Mouse (Mus musculus): ENCODE data around the gene BC034090.

The BC034090 gene

DNA sequence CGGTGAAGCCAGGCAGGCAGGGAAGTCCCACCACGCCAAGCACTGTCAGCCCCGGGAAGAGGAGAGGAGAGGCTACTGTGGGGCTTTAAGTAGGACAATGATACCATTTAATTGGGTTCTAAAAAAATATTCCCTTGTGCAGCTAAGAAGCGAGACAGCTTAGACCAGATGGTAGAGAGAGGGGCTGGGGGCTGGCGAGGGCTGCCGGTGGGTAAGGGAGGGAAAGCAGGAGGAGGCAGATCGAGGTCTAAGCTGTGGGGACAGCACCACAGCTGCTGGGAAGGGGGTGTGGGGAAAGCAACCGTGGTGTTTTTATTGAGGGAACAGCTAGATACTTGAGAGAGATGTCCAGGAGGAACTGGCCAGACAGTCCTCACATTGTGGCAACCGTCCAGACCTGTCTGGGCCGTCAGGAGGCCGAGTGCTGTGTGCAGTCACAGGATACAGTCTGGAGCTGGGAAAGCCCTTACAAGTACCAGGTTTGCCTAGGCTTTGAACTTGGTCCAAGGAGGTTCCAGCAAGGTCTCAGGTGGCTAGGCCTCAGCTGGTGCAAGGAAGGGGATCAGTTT is 22.1 kb downstream of the BC034090 start:
- in situ Hi-C loops (cut with MboI; ENCODE audit: unreplicated experiment in 2 of 2) = loop anchor here (5.0 to 25.0 kb wide), 6 partner anchors 60 to 610 kb away; partner anchors contain the start of gene Cacna1e (in 1 of the 2)

DNA sequence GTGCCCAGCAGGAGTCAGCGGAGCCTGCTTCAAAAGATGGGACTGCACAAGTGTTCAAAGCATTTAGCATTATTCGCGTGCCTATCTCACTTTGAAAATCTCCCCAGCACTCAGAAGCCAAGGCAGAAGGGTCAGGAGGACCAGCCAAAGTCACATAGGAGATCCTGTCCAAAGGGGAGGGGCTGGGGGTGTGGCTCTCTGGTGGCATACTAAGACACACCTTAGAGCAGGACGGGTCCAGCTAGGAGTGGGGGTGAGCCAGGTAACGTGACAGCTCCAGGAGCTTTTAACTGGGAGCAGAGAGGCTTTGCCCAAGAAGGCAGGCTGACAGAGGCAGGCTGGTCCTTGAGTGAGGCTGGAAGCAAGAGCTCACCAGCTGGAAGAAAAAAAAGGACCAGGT is 25.3 kb downstream of the BC034090 start:
- in situ Hi-C loops (cut with MboI; ENCODE audit: unreplicated experiment in 2 of 2) = loop anchor here (5.0 to 25.0 kb wide), 5 partner anchors 77 to 607 kb away; no protein-coding TSS in a partner anchor

- in situ Hi-C loops (cut with MboI; ENCODE audit: unreplicated experiment in 2 of 2) = loop anchor here (5.0 to 25.0 kb wide), 5 partner anchors 76 to 606 kb away; no protein-coding TSS in a partner anchor
Observed at GRCm38 (mm10) chr1:155217865-155218541, 26.2 kb downstream of the BC034090 start.

DNA sequence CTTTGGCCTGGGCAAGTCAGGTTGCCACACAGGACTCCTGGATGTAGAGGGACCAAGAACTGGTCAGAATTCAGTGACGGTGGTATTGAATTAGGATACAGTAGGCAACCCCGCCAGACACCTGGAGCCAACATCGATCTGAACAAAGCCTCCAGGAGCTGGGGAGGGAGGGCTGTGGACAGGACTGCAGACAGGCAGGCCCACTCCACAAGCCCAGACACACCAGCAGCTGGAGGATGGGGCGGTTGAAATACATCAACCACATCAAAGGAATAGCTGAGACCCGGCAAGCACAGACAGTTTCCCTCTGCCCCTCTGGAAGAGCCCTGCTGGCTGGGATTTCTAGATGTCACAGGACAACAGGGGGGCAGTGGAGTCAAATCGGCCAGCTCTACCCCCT is 27.4 kb downstream of the BC034090 start:
- in situ Hi-C loops (cut with MboI; ENCODE audit: unreplicated experiment in 2 of 2) = loop anchor here (5.0 to 25.0 kb wide), 5 partner anchors 75 to 605 kb away; no protein-coding TSS in a partner anchor

GRCm38 (mm10) chr1:155216313-155216712 is 27.9 kb downstream of the BC034090 start:
- in situ Hi-C loops (cut with MboI; ENCODE audit: unreplicated experiment in 2 of 2) = loop anchor here (5.0 to 25.0 kb wide), 5 partner anchors 74 to 604 kb away; no protein-coding TSS in a partner anchor

DNA sequence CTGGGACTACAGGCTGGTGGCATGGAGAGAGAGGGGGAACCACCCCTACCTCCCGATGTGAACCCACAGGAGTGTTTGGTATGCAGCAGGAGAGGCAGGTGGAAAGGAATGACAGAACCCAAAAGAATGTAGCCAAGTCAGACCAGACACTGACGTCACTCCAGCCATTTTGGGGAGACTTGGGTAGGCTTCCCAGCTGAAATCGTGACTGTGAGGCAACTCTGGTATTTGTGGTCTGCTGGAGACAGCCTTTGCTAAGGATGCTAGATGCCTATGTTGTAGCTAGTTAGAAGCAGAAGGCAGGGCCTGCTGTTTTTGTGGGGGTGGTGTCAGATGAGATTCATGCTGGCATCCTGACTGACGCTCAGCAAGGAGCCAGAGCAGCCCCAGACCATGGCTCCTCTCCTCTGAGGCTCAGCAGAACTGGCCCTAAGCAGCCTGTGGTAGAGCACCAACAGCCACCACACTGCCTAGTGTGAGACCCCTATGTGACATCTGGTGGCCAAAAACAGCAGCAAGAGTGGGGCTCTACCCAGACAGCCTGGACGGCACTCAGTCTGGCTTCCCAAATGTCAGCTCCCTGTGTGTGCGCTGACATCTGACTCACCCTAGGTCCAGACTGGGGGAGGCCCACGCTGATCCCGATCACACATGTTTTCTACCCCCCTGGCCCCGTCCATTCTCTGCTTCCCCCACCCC is 29.0 kb downstream of the BC034090 start:
- in situ Hi-C loops (cut with MboI; ENCODE audit: unreplicated experiment in 2 of 2) = loop anchor here (5.0 to 25.0 kb wide), 5 partner anchors 73 to 603 kb away; no protein-coding TSS in a partner anchor

DNA sequence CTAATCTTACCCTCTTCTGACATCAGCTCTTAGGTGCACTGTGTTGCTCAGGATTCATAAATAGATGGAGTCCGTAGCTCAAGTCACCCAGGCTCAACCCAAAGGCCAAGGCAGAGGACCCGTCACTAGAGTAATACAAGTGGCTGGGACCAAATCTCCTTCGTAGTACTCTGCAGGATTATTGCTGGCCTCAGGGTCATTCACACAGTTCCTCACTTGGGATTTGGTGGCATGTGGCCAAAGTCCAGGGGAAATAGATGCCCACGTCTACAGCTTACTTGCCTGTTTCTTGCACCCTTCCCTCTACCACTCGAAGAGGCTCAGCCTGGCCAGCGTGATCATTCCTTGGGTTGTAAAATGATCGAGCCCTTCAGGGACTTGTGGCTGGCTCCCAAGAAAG is 30.3 kb downstream of the BC034090 start:
- in situ Hi-C loops (cut with MboI; ENCODE audit: unreplicated experiment in 2 of 2) = loop anchor here in 1 of 2 experiments (25.0 kb wide), 1 partner anchor 602 kb away; no protein-coding TSS in a partner anchor

DNA sequence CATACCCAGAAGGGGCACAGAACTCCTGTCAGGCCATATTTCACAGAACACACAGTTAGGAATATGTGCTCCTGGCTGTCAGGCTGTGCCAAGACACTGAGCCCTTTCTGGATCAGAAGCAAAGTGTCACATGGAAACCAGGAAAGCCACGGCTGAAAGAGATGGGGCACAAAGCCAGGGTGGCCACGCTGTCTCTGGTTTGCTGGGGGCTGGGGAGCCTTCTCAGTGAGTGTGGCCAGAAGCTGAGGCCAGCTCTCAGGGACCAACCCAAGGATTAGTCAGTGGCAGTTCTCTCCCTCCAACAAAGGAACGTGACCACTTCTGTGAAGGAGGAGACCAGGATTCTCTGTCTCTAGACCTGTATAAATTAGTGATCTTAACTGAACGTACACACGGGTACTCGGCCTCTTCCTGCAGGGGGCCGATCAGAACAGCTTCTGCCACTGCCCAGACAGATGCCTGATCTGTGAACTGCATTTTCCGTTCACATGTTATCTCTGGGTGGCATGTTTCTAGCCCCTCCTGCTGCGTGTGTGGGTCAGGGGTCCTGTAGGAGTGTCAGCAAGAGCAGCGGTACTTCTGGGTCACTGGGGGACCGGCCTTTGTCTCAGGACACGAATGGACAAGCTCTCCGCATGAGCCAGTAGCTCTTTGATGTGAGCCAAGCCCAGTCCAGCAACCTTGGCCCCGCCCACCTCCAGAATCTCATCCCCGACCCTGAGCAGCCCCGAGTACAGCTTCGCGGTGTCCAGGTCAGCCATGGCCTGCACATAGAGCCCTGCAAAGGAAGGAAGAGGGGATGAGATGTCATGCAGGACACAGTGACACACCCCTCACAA is 31.1 kb downstream of the BC034090 start:
- in situ Hi-C loops (cut with MboI; ENCODE audit: unreplicated experiment in 2 of 2) = loop anchor here in 1 of 2 experiments (25.0 kb wide), 1 partner anchor 601 kb away; no protein-coding TSS in a partner anchor

GRCm38 (mm10) chr1:155212493-155212892 is 31.8 kb downstream of the BC034090 start:
- in situ Hi-C loops (cut with MboI; ENCODE audit: unreplicated experiment in 2 of 2) = loop anchor here in 1 of 2 experiments (25.0 kb wide), 1 partner anchor 600 kb away; no protein-coding TSS in a partner anchor

- in situ Hi-C loops (cut with MboI; ENCODE audit: unreplicated experiment in 2 of 2) = loop anchor here in 1 of 2 experiments (25.0 kb wide), 1 partner anchor 600 kb away; no protein-coding TSS in a partner anchor
Observed at GRCm38 (mm10) chr1:155212081-155212480, 32.2 kb downstream of the BC034090 start.

DNA sequence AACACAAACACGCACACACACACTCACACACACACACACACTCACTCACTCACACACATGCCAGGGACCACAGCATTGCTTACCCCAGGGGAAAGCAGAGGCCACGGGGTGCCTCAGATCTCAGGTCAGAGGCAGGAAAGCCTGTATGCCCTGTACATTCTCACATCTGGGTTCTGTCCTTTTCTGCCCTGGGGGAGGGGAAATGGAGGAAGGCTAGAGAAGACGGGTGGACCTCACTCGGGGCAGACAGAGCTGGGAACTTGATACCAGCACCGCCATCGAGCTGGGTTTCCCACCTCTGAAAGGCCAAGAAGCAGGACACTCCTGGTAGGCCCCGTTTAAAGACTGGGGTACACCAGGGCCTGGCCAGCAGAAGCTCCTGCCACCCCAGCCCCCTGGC is 33.2 kb downstream of the BC034090 start:
- in situ Hi-C loops (cut with MboI; ENCODE audit: unreplicated experiment in 2 of 2) = loop anchor here in 1 of 2 experiments (25.0 kb wide), 1 partner anchor 599 kb away; no protein-coding TSS in a partner anchor

DNA sequence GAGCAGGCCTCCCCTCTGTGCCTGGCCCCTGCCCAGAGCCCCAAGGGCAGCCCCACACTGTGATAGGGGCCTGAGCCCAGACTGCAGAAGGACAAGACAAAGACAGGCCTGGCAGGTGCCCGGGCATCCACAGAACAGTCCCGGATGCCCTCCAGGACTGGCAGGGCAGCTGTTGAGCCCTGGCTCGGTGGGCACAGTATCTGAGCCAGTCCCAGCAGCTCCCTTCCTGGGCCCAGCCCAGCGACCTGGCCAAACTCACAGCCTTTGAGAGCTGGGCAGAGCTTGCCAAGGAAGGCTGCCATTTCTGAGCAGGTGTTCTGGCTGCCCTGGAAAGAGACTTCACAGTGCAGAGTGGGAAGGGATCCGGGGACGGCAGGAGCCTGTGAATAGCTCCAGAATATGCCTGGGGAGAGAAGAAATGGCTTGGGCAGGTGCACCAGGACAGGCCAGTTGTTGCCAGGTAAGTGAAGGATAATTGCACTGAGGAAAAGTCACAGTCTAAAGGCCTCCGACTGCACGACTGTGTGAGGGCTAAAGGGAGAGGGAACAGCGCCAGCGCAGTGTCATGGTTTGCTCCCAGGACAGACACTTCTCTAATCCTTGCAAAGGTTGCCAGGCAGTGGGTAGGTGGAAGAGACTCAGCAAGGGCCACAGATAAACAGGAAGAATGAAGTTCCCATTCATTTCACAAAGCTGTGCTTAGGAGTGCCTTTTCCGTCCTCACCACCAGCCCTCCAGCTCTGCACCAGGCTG is 34.1 kb downstream of the BC034090 start:
- in situ Hi-C loops (cut with MboI; ENCODE audit: unreplicated experiment in 2 of 2) = loop anchor here in 1 of 2 experiments (25.0 kb wide), 1 partner anchor 598 kb away; no protein-coding TSS in a partner anchor

- in situ Hi-C loops (cut with MboI; ENCODE audit: unreplicated experiment in 2 of 2) = loop anchor here in 1 of 2 experiments (25.0 kb wide), 1 partner anchor 596 kb away; no protein-coding TSS in a partner anchor
Observed at GRCm38 (mm10) chr1:155207859-155208258, 36.4 kb downstream of the BC034090 start.

- in situ Hi-C loops (cut with MboI; ENCODE audit: unreplicated experiment in 2 of 2) = loop anchor here in 1 of 2 experiments (25.0 kb wide), 1 partner anchor 594 kb away; no protein-coding TSS in a partner anchor
Observed at GRCm38 (mm10) chr1:155205822-155206660, 38.2 kb downstream of the BC034090 start.

- in situ Hi-C loops (cut with MboI; ENCODE audit: unreplicated experiment in 2 of 2) = loop anchor here in 1 of 2 experiments (25.0 kb wide), 1 partner anchor 593 kb away; no protein-coding TSS in a partner anchor
Observed at GRCm38 (mm10) chr1:155205311-155205710, 38.9 kb downstream of the BC034090 start.

DNA sequence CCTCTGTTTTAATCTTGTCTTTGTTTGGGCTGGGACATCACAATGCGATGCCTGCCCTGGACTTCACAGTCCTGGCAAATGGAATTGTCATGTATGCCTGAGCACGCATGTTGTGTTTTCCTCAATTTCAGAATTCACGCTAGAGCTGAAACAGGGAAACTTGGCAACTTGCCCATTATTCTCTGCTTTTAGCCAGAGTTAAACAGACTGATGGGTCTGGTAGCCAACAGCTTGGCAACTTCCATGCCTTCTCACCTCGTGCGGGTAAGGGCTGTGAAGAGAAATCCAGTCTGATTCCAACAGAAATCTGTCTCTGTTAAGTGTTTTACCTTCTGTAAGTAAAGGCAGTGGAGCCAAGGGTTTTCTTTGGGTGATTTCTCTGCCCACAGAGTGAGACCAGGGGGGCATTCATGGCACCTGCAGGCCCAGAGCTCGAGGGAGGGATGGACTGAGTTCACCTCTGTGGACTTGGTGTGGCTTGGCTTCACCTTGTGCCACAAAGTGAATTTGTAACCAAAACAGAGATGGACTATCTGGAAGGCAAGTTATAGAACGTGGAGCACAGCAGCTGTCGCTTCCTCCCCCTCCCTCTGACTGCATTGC is 39.6 kb downstream of the BC034090 start:
- in situ Hi-C loops (cut with MboI; ENCODE audit: unreplicated experiment in 2 of 2) = loop anchor here (5.0 to 25.0 kb wide), 2 partner anchors 42 to 592 kb away; no protein-coding TSS in a partner anchor

DNA sequence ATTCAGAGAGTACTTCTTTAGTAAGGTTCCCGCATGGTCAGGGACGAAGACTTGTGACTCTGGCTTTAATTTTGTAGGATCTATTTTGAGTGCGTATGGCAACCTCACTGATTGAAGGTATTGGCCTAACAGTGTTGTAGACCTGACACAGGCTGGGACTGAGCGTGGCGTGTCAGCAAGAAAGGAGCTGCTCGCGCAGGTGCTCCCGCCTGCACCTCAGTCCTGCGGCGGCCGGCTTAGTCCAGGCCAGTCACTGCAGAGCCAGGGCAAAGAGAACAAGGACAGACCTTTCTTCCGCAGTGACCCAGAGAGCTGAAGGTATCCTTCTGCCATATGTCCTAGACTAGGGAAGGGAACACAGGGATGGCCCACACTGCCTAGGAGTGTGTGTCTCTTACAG is 40.3 kb downstream of the BC034090 start:
- in situ Hi-C loops (cut with MboI; ENCODE audit: unreplicated experiment in 2 of 2) = loop anchor here (5.0 to 25.0 kb wide), 2 partner anchors 42 to 592 kb away; no protein-coding TSS in a partner anchor

All from v-Abl transformed pro-B cells (cell line).